Mouse (Mus musculus) layer of hippocampus, postnatal 10 days (tissue): ENCODE results near the gene Mpped1. TPM values are rescaled to one million over a fixed set of nuclear protein-coding genes. Genes with fewer than 3 reads are reported as not detected.

Source experiments
- DNase-seq, 2 experiments: peaks; one replicate each; pipeline ENCODE4 v3.0.0; 2021; ENCODE audit warnings: low spot score in 2 of 2
- total RNA-seq, 2 experiments: library from RNA; stranded (reverse); gene quantifications; 2 replicates each; pipeline ENCODE4 v1.2.3; 2021

Gene Mpped1
- total RNA-seq, 2 experiments from 2014 or later = 174 to 177 TPM

DNA sequence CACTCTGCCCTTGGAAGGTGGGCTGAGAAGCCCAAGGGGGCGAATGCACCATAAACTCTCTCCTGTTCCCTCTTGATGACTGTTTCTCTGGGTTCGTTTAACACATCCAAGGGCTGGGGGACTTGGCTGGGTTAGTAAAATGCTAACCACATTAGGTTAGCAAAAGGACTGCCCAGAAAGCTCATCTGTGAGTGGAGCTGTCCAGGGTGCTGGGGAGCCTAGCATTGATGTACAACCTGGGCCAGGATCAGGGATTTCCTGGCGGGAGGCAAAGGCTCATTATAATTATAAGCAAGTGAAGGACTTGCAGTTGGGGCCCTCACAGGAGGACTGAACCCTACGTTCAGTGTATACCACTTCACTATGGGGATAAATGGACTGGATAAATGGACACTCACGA lies 100.6 kb downstream of the Mpped1 start:
- DNase-seq = peak; percentile 23 to 38

GRCm38 (mm10) chr15:83883821-83884220 lies 104.6 kb downstream of the Mpped1 start:
- DNase-seq = no peak

- peak in 1 of 2 experiments; percentile 39 for DNase-seq
These were observed 105.0 kb downstream of the Mpped1 start for GRCm38 (mm10) chr15:83884291-83884690.

DNA sequence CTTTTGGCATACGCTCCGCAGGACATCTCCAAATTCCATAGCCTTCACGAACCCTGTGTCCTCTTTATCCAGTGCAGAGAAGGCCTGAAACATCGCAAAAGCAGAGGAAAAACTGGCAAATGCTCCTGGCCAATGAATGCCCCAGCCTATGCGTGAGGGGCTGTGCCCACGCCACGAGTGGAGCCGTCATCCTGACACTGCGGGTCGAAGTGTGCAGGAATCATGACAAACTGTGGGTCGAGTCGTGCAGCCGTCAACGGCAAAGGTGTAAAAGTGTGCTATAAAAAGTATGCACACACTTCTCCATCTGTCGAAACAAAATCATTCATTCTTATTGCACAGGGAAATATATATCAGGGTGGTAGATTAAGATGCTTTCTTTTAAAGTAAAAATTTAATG lies 113.6 kb downstream of the Mpped1 start:
- no peak for DNase-seq

DNA sequence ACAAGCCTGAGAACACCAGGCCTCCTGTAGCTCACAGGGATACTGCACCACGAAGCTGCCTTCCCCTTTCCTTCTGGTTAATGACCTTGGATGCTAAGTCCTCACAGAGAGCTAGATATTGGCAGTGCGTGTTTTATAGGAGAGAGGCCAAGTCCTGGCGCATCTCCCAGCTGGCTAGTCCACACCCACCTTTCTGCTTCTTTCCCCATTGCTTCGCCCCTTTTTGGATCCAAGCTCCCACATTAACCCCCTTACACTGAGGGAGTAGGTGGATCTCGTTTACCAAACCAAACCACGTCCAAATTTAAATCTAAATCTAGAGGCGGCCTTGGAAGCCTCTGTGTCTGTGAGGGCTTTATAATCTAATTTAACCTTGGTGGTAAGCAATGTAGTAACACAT lies 115.0 kb downstream of the Mpped1 start:
- no peak for DNase-seq

DNA sequence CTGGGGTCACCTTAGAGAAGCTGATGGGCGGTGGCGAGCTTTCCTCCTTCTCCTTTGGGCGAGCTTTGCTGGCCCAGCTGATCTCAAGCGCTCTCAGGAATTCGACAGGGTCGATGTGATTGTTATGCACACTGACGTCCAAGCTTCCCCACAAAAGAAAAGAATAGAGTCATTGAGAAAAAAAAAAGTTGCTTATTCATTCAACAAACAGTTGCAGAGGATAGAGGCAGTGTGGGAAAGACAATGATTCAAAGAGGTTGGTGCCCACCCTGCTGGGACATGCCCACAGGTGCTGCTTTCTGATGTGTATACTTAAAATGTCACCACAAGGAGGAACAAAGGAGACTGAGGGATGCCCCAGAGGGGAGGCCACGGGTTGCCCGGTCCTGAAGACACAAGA lies 116.7 kb downstream of the Mpped1 start:
- DNase-seq = no peak

DNA sequence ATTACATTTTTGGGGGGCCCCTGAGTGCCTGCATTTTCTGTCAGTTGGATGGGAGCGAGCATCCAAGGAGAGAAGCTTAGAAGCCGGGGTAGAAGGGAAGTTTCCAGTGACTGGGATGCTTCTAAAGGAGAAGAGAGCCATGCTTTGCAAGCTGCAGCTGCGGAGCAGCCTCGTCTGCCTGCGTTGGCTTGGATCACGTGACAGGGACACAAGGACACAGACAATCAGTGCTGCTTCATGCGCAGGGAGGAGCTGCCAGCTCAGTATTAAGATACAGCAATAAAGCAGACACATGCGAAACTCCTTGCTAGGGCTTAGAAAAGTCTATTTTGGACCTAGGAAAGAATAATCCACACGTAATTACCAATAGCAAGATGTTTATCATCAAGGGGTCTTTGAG lies 118.0 kb downstream of the Mpped1 start:
- peak in 1 of 2 experiments; percentile 47 for DNase-seq

DNA sequence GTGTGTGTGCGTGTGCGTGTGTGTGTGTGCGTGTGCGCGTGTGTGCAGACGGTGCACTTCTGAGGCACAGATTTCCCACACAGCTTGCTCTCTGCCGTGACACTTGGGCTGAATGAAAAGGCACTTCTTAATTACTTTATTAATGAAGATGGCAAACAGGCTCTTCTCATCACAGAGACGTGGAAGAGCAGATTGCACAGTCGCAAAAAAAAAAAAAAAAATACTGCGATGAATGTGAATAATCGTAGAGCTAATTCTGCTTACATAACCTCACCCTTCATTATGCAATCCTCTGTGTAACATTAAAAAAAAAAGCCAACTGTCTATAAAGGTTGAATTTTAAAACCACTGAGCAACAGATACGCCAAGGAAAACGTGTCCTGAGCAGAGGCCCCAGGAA lies 127.2 kb downstream of the Mpped1 start:
- no peak for DNase-seq

Other genes with a start within 250 kb of the Mpped1 start
- gene Tspo, start 215.9 kb upstream of the Mpped1 start, total RNA-seq = 1 to 10 TPM; 2.4 to 2.9 TPM
- 10 to 100 TPM; 26.8 to 31.7 TPM for gene Mcat, start 215.7 kb upstream of the Mpped1 start, total RNA-seq
- 10 to 100 TPM; 18.2 to 19.6 TPM for gene Ttll12, start 184.3 kb upstream of the Mpped1 start, total RNA-seq
- gene Scube1, start 54.4 kb upstream of the Mpped1 start, total RNA-seq = 10 to 100 TPM; 14.8 to 17.6 TPM